Mouse (Mus musculus): ENCODE measurements around the gene N4bp3.
"Not testable (repeated sequence)": the region's sequence is repeated elsewhere in the genome, so short reads cannot be mapped to it uniquely, and the experiment has no call there.

N4bp3 gene

GRCm38 (mm10) chr11:51650691-51651515, at the start of gene N4bp3, which contains the start of gene D930048N14Rik:
N4bp3 (minus strand) TSS chr11:51650842.
D930048N14Rik (plus strand) TSS chr11:51650954.
- DNase-seq (ENCODE audit: low read depth, low spot score): no peak

- no peak for DNase-seq (ENCODE audit: low read depth, low spot score)
These were observed 44.3 kb upstream of the N4bp3 start for GRCm38 (mm10) chr11:51694984-51695383.

GRCm38 (mm10) chr11:51690597-51690996, 40.0 kb upstream of the N4bp3 start:
- DNase-seq (ENCODE audit: low read depth, low spot score): not testable (repeated sequence)

- no peak for DNase-seq (ENCODE audit: low read depth, low spot score)
These were observed 38.7 kb upstream of the N4bp3 start for GRCm38 (mm10) chr11:51689343-51689742.

- peak; percentile 100 for DNase-seq (ENCODE audit: low read depth, low spot score)
These were observed 38.0 kb upstream of the N4bp3 start, which contains the start of gene 0610009B22Rik for GRCm38 (mm10) chr11:51688330-51689328. 0610009B22Rik (minus strand) TSS chr11:51688874.

GRCm38 (mm10) chr11:51681976-51682374, 31.3 kb upstream of the N4bp3 start:
- DNase-seq (ENCODE audit: low read depth, low spot score): no peak

- peak; percentile 86 for DNase-seq (ENCODE audit: low read depth, low spot score)
These were observed 30.8 kb upstream of the N4bp3 start for GRCm38 (mm10) chr11:51681324-51681975.

GRCm38 (mm10) chr11:51679466-51679865, 28.8 kb upstream of the N4bp3 start:
- no peak for DNase-seq (ENCODE audit: low read depth, low spot score)

GRCm38 (mm10) chr11:51677737-51678418, 27.2 kb upstream of the N4bp3 start:
- DNase-seq (ENCODE audit: low read depth, low spot score): no peak

GRCm38 (mm10) chr11:51675386-51675785, 24.7 kb upstream of the N4bp3 start:
- DNase-seq (ENCODE audit: low read depth, low spot score): no peak

GRCm38 (mm10) chr11:51673291-51673690, 22.6 kb upstream of the N4bp3 start:
- DNase-seq (ENCODE audit: low read depth, low spot score): no peak

GRCm38 (mm10) chr11:51671376-51671775, 20.7 kb upstream of the N4bp3 start:
- DNase-seq (ENCODE audit: low read depth, low spot score): no peak

GRCm38 (mm10) chr11:51670846-51671245, 20.2 kb upstream of the N4bp3 start:
- no peak for DNase-seq (ENCODE audit: low read depth, low spot score)

- not testable (repeated sequence) for DNase-seq (ENCODE audit: low read depth, low spot score)
These were observed 14.1 kb upstream of the N4bp3 start for GRCm38 (mm10) chr11:51664747-51665146.

- DNase-seq (ENCODE audit: low read depth, low spot score): no peak
These were observed 12.0 kb upstream of the N4bp3 start for GRCm38 (mm10) chr11:51662632-51663031.

- no peak for DNase-seq (ENCODE audit: low read depth, low spot score)
These were observed 11.3 kb upstream of the N4bp3 start for GRCm38 (mm10) chr11:51661867-51662365.

GRCm38 (mm10) chr11:51658705-51659104, 8.1 kb upstream of the N4bp3 start:
- no peak for DNase-seq (ENCODE audit: low read depth, low spot score)

GRCm38 (mm10) chr11:51658291-51658690, 7.6 kb upstream of the N4bp3 start:
- DNase-seq (ENCODE audit: low read depth, low spot score): no peak

- no peak for DNase-seq (ENCODE audit: low read depth, low spot score)
These were observed 6.3 kb upstream of the N4bp3 start for GRCm38 (mm10) chr11:51656798-51657521.

- no peak for DNase-seq (ENCODE audit: low read depth, low spot score)
These were observed 4.2 kb upstream of the N4bp3 start for GRCm38 (mm10) chr11:51654891-51655290.
